20 mouse cellular contexts compared by ENCODE assay signal in the genomic region with DNA sequence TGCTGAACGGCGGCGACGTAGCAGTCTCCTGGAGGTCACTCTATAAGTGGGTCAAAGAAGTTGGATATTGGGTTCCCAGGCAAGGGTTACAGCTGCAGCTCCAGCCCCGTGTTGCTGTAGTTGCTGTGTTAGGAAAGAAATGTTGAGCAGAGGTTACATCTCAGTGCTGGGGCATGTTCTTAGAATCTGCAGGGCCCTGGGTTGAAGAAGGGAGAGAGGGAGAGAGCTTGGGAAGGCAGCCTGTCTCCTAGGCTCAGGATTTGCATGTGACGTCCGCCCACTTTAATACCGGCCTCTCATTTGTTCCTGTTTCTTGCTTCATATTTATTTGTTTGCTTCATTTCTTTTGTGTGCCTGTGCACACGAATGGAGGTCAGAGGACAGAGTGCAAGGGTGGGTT.
DNase-seq lines count a peak whose midpoint lies in the region; ATAC-seq lines count a peak whose summit lies in the region.
"Had no signal": no experiment of that assay in that cellular context is flagged by ENCODE, and none has a peak within 500 bp of the region (broad histone marks: within the 10 kb centered on the region; RNA-seq: fewer than 3 reads in every experiment).

No protein-coding gene starts in this region.

- no peaks in the 10 kb centered on the region for H3K36me3 ChIP-seq in liver, embryonic 13.5 days
- no peaks in the 10 kb centered on the region for H3K36me3 ChIP-seq in liver, embryonic 12.5 days
- H3K36me3 ChIP-seq in liver, embryonic 15.5 days (replicated peaks) = no peaks in the 10 kb centered on the region
- no peaks in the 10 kb centered on the region for H3K36me3 ChIP-seq in liver, embryonic 16.5 days (ENCODE audit: control insufficient read depth, insufficient read depth)
- H3K36me3 ChIP-seq: embryonic facial prominence, embryonic 10.5 days; embryonic facial prominence, embryonic 12.5 days; forebrain, embryonic 15.5 days had no signal

- H3K9ac ChIP-seq in liver, embryonic 13.5 days = no peak overlapping the region
- no peak overlapping the region for H3K9ac ChIP-seq in liver, embryonic 12.5 days
- H3K9ac ChIP-seq in liver, embryonic 15.5 days = no peak overlapping the region
- no peak overlapping the region for H3K9ac ChIP-seq in liver, embryonic 16.5 days (ENCODE audit: low read depth, low read length)
- H3K9ac ChIP-seq: embryonic facial prominence, embryonic 12.5 days; forebrain, embryonic 13.5 days; forebrain, embryonic 15.5 days had no signal

- no peak overlapping the region for H3K4me3 ChIP-seq in liver, embryonic 13.5 days (replicated peaks)
- no peak overlapping the region for H3K4me3 ChIP-seq in liver, embryonic 12.5 days
- H3K4me3 ChIP-seq in liver, embryonic 15.5 days (replicated peaks) = no peak overlapping the region
- no peak overlapping the region for H3K4me3 ChIP-seq in liver, embryonic 16.5 days (ENCODE audit: low read depth, low read length)
- H3K4me3 ChIP-seq: embryonic facial prominence, embryonic 10.5 days; embryonic facial prominence, embryonic 12.5 days; forebrain, embryonic 13.5 days; forebrain, embryonic 15.5 days had no signal

- no peak; the same call in 1 of the 2 replicates for ATAC-seq in liver, embryonic 13.5 days (ENCODE audit: low read depth)
- ATAC-seq in liver, embryonic 12.5 days = no peak; the same call in 1 of the 2 replicates
- no peak for ATAC-seq in liver, embryonic 15.5 days (ENCODE audit: insufficient read depth)
- 0 out of 2 replicates have a peak, but pooled peaks have one; percentile 11 for ATAC-seq in liver, embryonic 16.5 days (ENCODE audit: low read depth)
- ATAC-seq: forebrain, embryonic 15.5 days had no signal

- no peaks in the 10 kb centered on the region for H3K9me3 ChIP-seq in liver, embryonic 13.5 days (replicated peaks)
- H3K9me3 ChIP-seq in liver, embryonic 12.5 days (replicated peaks) = no peaks in the 10 kb centered on the region
- no peaks in the 10 kb centered on the region for H3K9me3 ChIP-seq in liver, embryonic 15.5 days (replicated peaks)
- H3K9me3 ChIP-seq in liver, embryonic 16.5 days (replicated peaks; ENCODE audit: control insufficient read depth, low read length) = no peaks in the 10 kb centered on the region
- H3K9me3 ChIP-seq: embryonic facial prominence, embryonic 12.5 days; forebrain, embryonic 13.5 days; forebrain, embryonic 15.5 days had no signal

- DNase-seq in liver, embryonic 13.5 days = no peak
- DNase-seq in liver = no peak
- peak; percentile 90 for DNase-seq in adipocyte (ENCODE audit: low spot score)
- no peak for DNase-seq in left cerebral cortex, adult 18-20 months (ENCODE audit: low spot score in 2 of 2)
- DNase-seq in retina, postnatal 1 day = no peak
- DNase-seq: adrenal gland, adult 8-10 months; adrenal gland, postnatal 14 days; adrenal gland, postnatal 36 days; cerebellum, adult 11-12 months; cerebellum, adult 2 months; cerebellum, adult 9-10 months; cerebellum, postnatal 10 days; cerebellum, postnatal 25 days had no signal

- 71% methylated on average over 9 of the region's 9 CpGs for WGBS in liver, embryonic 13.5 days (ENCODE audit: insufficient replicate concordance)
- 72% methylated on average over 9 of the region's 9 CpGs for WGBS in liver, embryonic 12.5 days (ENCODE audit: insufficient replicate concordance)
- WGBS in liver, embryonic 15.5 days (ENCODE audit: insufficient replicate concordance) = 69% methylated on average over 9 of the region's 9 CpGs
- WGBS in liver, embryonic 16.5 days (ENCODE audit: insufficient replicate concordance) = 66% methylated on average over 9 of the region's 9 CpGs

- peak overlapping the region; percentile 6; the same call in 1 of the 2 replicates for H3K4me2 ChIP-seq in liver, embryonic 13.5 days
- no peak overlapping the region for H3K4me2 ChIP-seq in liver, embryonic 12.5 days
- peak overlapping the region; percentile 10; the same call in 1 of the 2 replicates for H3K4me2 ChIP-seq in liver, embryonic 15.5 days
- H3K4me2 ChIP-seq in liver, embryonic 16.5 days (ENCODE audit: low read depth, low read length) = no peak overlapping the region
- H3K4me2 ChIP-seq: embryonic facial prominence, embryonic 12.5 days; forebrain, embryonic 13.5 days; forebrain, embryonic 15.5 days had no signal

- no peak overlapping the region for H3K27ac ChIP-seq in liver, embryonic 13.5 days
- no peak overlapping the region for H3K27ac ChIP-seq in liver, embryonic 12.5 days
- no peak overlapping the region for H3K27ac ChIP-seq in liver, embryonic 15.5 days (replicated peaks)
- H3K27ac ChIP-seq in liver, embryonic 16.5 days (ENCODE audit: low read length) = no peak overlapping the region
- H3K27ac ChIP-seq: embryonic facial prominence, embryonic 10.5 days; embryonic facial prominence, embryonic 12.5 days; forebrain, embryonic 13.5 days; forebrain, embryonic 15.5 days had no signal

- no peaks in the 10 kb centered on the region; the same call in 1 of the 2 replicates for H3K4me1 ChIP-seq in liver, embryonic 13.5 days (replicated peaks)
- H3K4me1 ChIP-seq in liver, embryonic 12.5 days = peaks cover 17% of the 10 kb centered on the region; the same call in 1 of the 2 replicates
- H3K4me1 ChIP-seq in liver, embryonic 15.5 days (replicated peaks) = peaks cover 4% of the 10 kb centered on the region; the same call in 1 of the 2 replicates
- H3K4me1 ChIP-seq in liver, embryonic 16.5 days (ENCODE audit: control insufficient read depth, low read depth, low read length) = no peaks in the 10 kb centered on the region
- H3K4me1 ChIP-seq: forebrain, embryonic 15.5 days had no signal

- no peaks in the 10 kb centered on the region for H3K27me3 ChIP-seq in liver, embryonic 13.5 days
- no peaks in the 10 kb centered on the region for H3K27me3 ChIP-seq in liver, embryonic 12.5 days (replicated peaks)
- no peaks in the 10 kb centered on the region for H3K27me3 ChIP-seq in liver, embryonic 15.5 days
- H3K27me3 ChIP-seq in liver, embryonic 16.5 days (ENCODE audit: control insufficient read depth, insufficient read depth, low read depth, low read length) = no peaks in the 10 kb centered on the region
- H3K27me3 ChIP-seq: embryonic facial prominence, embryonic 12.5 days had no signal

Comparison
In these comparisons a context has a peak if more than half of its experiments do, and no peak if none do; other contexts are left out.
1. H3K4me2 ChIP-seq: peak in liver, embryonic 13.5 days (single experiment) and liver, embryonic 15.5 days (single experiment); none in liver, embryonic 12.5 days (single experiment) and liver, embryonic 16.5 days (single experiment).